Mouse (Mus musculus) myocyte (in vitro differentiated cells): Measurements from ENCODE around the gene Ccl6. TPM values are rescaled to one million over a fixed set of nuclear protein-coding genes. Genes with fewer than 3 reads are reported as not detected.

Source experiments
- H3K27me3 ChIP-seq: one replicate; pipeline ENCODE4 v1.6.1; 2011; ENCODE audit not compliant: control insufficient read depth, insufficient read depth, insufficient read length
- H3K36me3 ChIP-seq: one replicate; pipeline ENCODE4 v1.6.1; 2011; ENCODE audit not compliant: control insufficient read depth, insufficient read depth
- H3K4me2 ChIP-seq: one replicate; pipeline ENCODE4 v1.6.1; 2011; ENCODE audit warnings: low read depth, control low read depth
- H3K4me3 ChIP-seq: one replicate; pipeline ENCODE4 v1.5.1; 2011; ENCODE audit warnings: mild to moderate bottlenecking, control low read depth, moderate library complexity
- H3K79me2 ChIP-seq: one replicate; pipeline ENCODE4 v1.6.1; 2011; ENCODE audit not compliant: control insufficient read depth, insufficient read depth
- H3ac ChIP-seq: one replicate; pipeline ENCODE4 v1.6.1; 2011; ENCODE audit not compliant: control insufficient read depth, insufficient read length
- CEBPB ChIP-seq: IDR thresholded peaks from 2 replicates; pipeline ENCODE4 v1.6.1; 2011; ENCODE audit warnings: mild to moderate bottlenecking, moderate library complexity; ENCODE audit not compliant: poor library complexity, insufficient read depth, severe bottlenecking
- E2F4 ChIP-seq: IDR thresholded peaks from one replicate; pipeline ENCODE4 v1.6.1; 2011; ENCODE audit warnings: mild to moderate bottlenecking, control low read depth, moderate library complexity; ENCODE audit not compliant: insufficient read depth
- MAX ChIP-seq: IDR thresholded peaks from one replicate; pipeline ENCODE4 v1.6.1; 2011; ENCODE audit warnings: low read depth, mild to moderate bottlenecking, control low read depth
- MYOD1 ChIP-seq, 3 experiments: IDR thresholded peaks; one replicate each; pipeline ENCODE4 v1.6.1; 2011; ENCODE audit warnings: control low read depth in 2 of 3, low read depth in 2 of 3, mild to moderate bottlenecking in 2 of 3, moderate library complexity in 1 of 3; ENCODE audit not compliant: insufficient read length in 2 of 3, control insufficient read depth in 1 of 3
- MYOG ChIP-seq, 3 experiments: IDR thresholded peaks; one replicate each; pipeline ENCODE4 v1.6.1; 2011; ENCODE audit warnings: control low read depth in 2 of 3, low read depth in 2 of 3, mild to moderate bottlenecking in 2 of 3; ENCODE audit not compliant: insufficient read length in 2 of 3, control insufficient read depth in 1 of 3, insufficient read depth in 1 of 3
- POLR2A ChIP-seq: IDR thresholded peaks from one replicate; pipeline ENCODE4 v1.6.1; 2011; ENCODE audit warnings: low read depth, mild to moderate bottlenecking, control low read depth, moderate library complexity; ENCODE audit not compliant: insufficient read length
- POLR2AphosphoS2 ChIP-seq: IDR thresholded peaks from one replicate; pipeline ENCODE4 v1.6.1; 2011; ENCODE audit warnings: low read depth, control low read depth; ENCODE audit not compliant: insufficient read length
- REST ChIP-seq: IDR thresholded peaks from one replicate; pipeline ENCODE4 v1.6.1; 2011; ENCODE audit warnings: mild to moderate bottlenecking, control low read depth, moderate library complexity; ENCODE audit not compliant: insufficient read depth, insufficient read length
- SRF ChIP-seq: IDR thresholded peaks from one replicate; pipeline ENCODE4 v1.6.1; 2011; ENCODE audit warnings: low read depth; ENCODE audit not compliant: control insufficient read depth, insufficient read length
- TCF12 ChIP-seq: IDR thresholded peaks from one replicate; pipeline ENCODE4 v1.6.1; 2011; ENCODE audit warnings: mild to moderate bottlenecking, control low read depth; ENCODE audit not compliant: poor library complexity, insufficient read depth, severe bottlenecking
- TCF3 ChIP-seq: IDR thresholded peaks from one replicate; pipeline ENCODE4 v1.6.1; 2011; ENCODE audit warnings: low read depth, control low read depth; ENCODE audit not compliant: insufficient read length
- USF1 ChIP-seq: IDR thresholded peaks from one replicate; pipeline ENCODE4 v1.6.1; 2011; ENCODE audit warnings: low read depth, mild to moderate bottlenecking, control low read depth, moderate library complexity
- polyA plus RNA-seq: library from polyadenylated mRNA; unstranded; fragments of >200 nt; fragmentation: generic; extraction: Trizol; gene quantifications from one replicate; pipeline ENCODE4 v1.2.1, GENCODE M21; 2012; ENCODE audit warnings: missing spikeins

The Ccl6 gene
- polyA plus RNA-seq, 1 experiment: 0.04 TPM

DNA sequence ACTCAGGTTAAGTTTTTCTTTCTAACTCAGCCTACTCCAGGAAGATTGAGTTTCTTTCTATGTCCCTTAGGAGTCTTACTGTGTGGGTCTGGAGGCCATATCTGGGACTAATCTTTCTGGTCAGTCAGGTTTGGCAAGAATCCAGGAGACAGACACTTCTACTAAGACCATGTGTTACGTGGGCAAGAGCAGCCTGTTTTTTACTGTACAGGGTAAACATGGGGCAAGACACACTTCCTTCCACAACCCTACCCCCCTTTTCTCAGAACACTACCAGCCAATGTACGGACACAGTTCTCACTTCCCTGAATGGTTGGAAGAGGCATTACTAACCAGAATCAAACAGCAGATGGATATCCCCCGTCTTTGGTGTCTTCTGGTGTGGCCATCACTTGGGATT is 48.7 kb downstream of the Ccl6 start:
- no peak overlapping the region for H3K4me3 ChIP-seq
- no peak overlapping the region for H3ac ChIP-seq
- no peaks in the 10 kb centered on the region for H3K36me3 ChIP-seq
- H3K79me2 ChIP-seq: no peaks in the 10 kb centered on the region
- TF ChIP-seq POLR2A: no peak
- no peak for TF ChIP-seq USF1
- no peak for TF ChIP-seq SRF
- TF ChIP-seq MYOG (IDR thresholded peaks at IDR 0.05; ENCODE audit: control insufficient read depth in 1 of 3, insufficient read depth in 1 of 3, insufficient read length in 2 of 3, low read depth in 2 of 3): no peak
- TF ChIP-seq REST: no peak
- TF ChIP-seq POLR2AphosphoS2: no peak
- no peak for TF ChIP-seq TCF3
- no peak for TF ChIP-seq E2F4
- TF ChIP-seq TCF12: no peak
- TF ChIP-seq MYOD1 (IDR thresholded peaks at IDR 0.05; ENCODE audit: control insufficient read depth in 1 of 3, insufficient read length in 2 of 3, low read depth in 2 of 3): no peak
- no peak for TF ChIP-seq CEBPB
- TF ChIP-seq MAX: no peak
- no peak overlapping the region for H3K4me2 ChIP-seq
- no peaks in the 10 kb centered on the region for H3K27me3 ChIP-seq

DNA sequence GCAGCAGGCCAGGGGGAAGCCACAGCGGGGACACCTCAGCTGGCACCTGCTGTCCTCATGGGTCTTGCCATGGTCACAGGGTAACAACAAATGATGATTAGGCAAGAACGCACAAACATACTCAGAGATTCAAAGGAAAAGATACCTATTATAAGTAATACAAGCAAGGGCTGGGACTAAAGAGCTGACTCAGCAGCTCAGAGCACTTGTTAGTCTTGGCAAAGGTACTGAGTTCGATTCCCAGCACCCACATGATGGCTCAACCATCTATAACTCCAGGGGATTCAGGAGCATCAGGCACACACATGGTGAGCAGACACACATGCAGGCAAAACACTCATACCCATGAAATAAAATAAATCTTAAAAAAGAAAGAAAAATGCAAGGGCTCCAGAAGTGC is 51.5 kb downstream of the Ccl6 start:
- no peaks in the 10 kb centered on the region for H3K36me3 ChIP-seq

DNA sequence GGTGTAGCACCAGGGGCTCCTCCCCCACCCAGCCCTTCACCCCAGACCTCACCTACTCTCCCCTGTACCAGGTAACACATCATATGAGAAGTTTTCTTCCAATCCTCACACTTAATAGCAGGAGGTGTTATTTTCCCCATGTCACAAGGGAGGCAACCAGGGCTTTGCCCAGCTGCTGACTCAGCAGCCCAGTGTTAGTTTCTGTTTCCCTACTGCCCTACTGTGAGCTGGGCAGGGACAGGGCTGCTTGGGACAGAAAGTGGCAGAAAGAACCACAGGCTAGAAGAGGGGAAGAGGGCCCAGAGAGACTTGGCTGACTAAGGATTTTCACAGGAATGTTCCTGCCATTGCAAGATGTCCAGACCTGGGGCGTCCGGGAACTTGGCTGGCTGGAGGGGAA is 52.0 kb downstream of the Ccl6 start:
- Histone ChIP-seq H3K36me3 (no peaks in the 10 kb centered on the region), H3K79me2 (no peaks in the 10 kb centered on the region), H3K4me3 (no peak overlapping the region), H3K27me3 (no peaks in the 10 kb centered on the region), H3K4me2 (no peak overlapping the region), H3ac (no peak overlapping the region)
- TF ChIP-seq POLR2AphosphoS2 (no peak), USF1 (no peak), TCF3 (no peak), POLR2A (no peak), MYOD1 (IDR thresholded peaks at IDR 0.05; ENCODE audit: control insufficient read depth in 1 of 3, insufficient read length in 2 of 3, low read depth in 2 of 3) (no peak), MYOG (IDR thresholded peaks at IDR 0.05; ENCODE audit: control insufficient read depth in 1 of 3, insufficient read depth in 1 of 3, insufficient read length in 2 of 3, low read depth in 2 of 3) (no peak), TCF12 (no peak), CEBPB (no peak), REST (no peak), E2F4 (no peak), MAX (no peak), SRF (no peak)

More for the DNA sequence above, 51.5 kb downstream of the Ccl6 start:
- no peaks in the 10 kb centered on the region for H3K27me3 ChIP-seq
- H3K79me2 ChIP-seq: no peaks in the 10 kb centered on the region
- TF ChIP-seq MYOD1 (IDR thresholded peaks at IDR 0.05; ENCODE audit: control insufficient read depth in 1 of 3, insufficient read length in 2 of 3, low read depth in 2 of 3) (no peak), TCF3 (no peak), CEBPB (no peak), POLR2AphosphoS2 (no peak), POLR2A (no peak), MAX (no peak), USF1 (no peak)
- H3K4me3 ChIP-seq: no peak overlapping the region
- H3ac ChIP-seq: no peak overlapping the region
- no peak overlapping the region for H3K4me2 ChIP-seq

DNA sequence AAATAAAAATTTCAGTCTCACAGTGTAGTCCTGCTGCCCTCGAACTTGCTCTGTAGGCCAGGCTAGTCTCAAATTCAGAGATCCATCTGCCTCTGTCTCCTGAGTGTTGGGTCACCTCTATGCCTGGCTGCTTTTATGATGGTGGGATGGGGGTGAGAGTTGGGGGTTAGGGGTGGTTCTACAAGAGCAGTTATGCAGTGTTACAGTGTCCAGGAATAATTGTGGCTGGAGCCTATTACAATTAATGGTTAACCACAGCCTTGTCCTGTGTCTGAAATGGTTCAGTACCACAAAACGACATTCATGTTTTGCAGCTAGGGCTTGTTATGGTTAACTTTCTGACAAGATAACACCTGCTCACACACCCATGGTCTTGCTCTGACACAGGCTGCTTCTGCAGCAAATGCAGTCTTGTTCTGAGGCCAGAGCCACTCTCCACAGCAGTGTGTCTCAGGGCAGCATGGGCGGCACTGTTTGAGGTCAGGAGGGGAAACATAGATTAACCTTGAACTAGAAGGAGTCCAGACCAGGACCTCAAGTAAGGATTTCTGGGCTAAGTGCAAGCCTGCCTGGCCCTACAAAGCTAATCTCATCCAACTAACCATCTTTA is 54.1 kb downstream of the Ccl6 start:
- no peaks in the 10 kb centered on the region for H3K36me3 ChIP-seq
- TF ChIP-seq POLR2AphosphoS2 (no peak), E2F4 (no peak), SRF (no peak), REST (no peak), MYOD1 (IDR thresholded peaks at IDR 0.05; ENCODE audit: control insufficient read depth in 1 of 3, insufficient read length in 2 of 3, low read depth in 2 of 3) (peak in 1 of 3 experiments; percentile 21), MAX (no peak), TCF12 (no peak), USF1 (no peak), POLR2A (no peak), CEBPB (no peak), TCF3 (no peak), MYOG (IDR thresholded peaks at IDR 0.05; ENCODE audit: control insufficient read depth in 1 of 3, insufficient read depth in 1 of 3, insufficient read length in 2 of 3, low read depth in 2 of 3) (peak in 1 of 3 experiments; percentile 30)
- no peak overlapping the region for H3K4me2 ChIP-seq
- H3K27me3 ChIP-seq: no peaks in the 10 kb centered on the region
- no peak overlapping the region for H3K4me3 ChIP-seq
- no peak overlapping the region for H3ac ChIP-seq
- no peaks in the 10 kb centered on the region for H3K79me2 ChIP-seq

Other genes starting within 250 kb of the Ccl6 start
- gene Rasl10b, start 183.9 kb downstream of the Ccl6 start, polyA plus RNA-seq: 0.36 TPM
- gene Gas2l2, start 163.6 kb downstream of the Ccl6 start, polyA plus RNA-seq: not detected
- gene 1700020L24Rik, start 155.4 kb downstream of the Ccl6 start, polyA plus RNA-seq: 12.0 TPM
- 10.2 TPM for gene Mmp28, start 130.0 kb downstream of the Ccl6 start, polyA plus RNA-seq
- 74.2 TPM for gene Taf15, start 120.0 kb downstream of the Ccl6 start, polyA plus RNA-seq
- 0.04 TPM for gene Heatr9, start 70.9 kb downstream of the Ccl6 start, polyA plus RNA-seq
- gene Ccl5, start 62.6 kb downstream of the Ccl6 start, polyA plus RNA-seq: 10.4 TPM
- gene Ccl9, start 14.5 kb downstream of the Ccl6 start, polyA plus RNA-seq: 8.2 TPM
- gene Rpl9-ps1, start 52.5 kb upstream of the Ccl6 start, polyA plus RNA-seq: not detected
- gene Ccl3, start 56.3 kb upstream of the Ccl6 start, polyA plus RNA-seq: not detected
- not detected for gene Ccl4, start 69.5 kb upstream of the Ccl6 start, polyA plus RNA-seq
- gene Wfdc17, start 110.9 kb upstream of the Ccl6 start, polyA plus RNA-seq: not detected
- gene Wfdc18, start 115.9 kb upstream of the Ccl6 start, polyA plus RNA-seq: not detected
- not detected for gene Wfdc21, start 153.9 kb upstream of the Ccl6 start, polyA plus RNA-seq
- gene Heatr6, start 160.6 kb upstream of the Ccl6 start, polyA plus RNA-seq: 8.7 TPM